Mouse (Mus musculus) stomach, postnatal 0 days (tissue): ENCODE measurements around the gene Nr2e3.

Source experiments
- CTCF ChIP-seq: IDR thresholded peaks from 2 replicates; pipeline ENCODE4 v1.5.1; 2016; ENCODE audit warnings: antibody characterized with exemption, low read depth, mild to moderate bottlenecking, moderate library complexity
- EP300 ChIP-seq: optimal IDR thresholded peaks from 2 replicates; pipeline ENCODE3; 2016; ENCODE audit warnings: antibody characterized with exemption

DNA sequence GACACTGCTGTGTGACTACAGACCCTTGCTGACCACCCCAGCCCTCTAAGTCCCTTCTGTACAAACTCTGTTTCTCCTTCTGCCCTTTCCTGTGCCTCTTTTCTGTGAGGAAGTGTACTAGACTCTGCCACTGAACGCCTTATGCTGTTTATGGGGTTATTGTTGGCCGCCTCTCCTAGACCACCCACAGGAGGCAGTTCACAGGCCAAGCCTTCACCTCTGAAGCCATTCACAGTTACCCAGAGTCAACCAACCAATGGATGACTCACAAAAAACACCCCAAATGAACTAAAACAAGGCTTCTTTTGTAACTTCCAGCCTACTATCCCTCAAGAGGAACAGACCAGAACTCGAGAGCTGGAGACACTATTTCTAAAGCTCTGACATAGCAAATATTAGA, 41.0 kb upstream of the Nr2e3 start:
- no peak for TF ChIP-seq CTCF
- no peak for TF ChIP-seq EP300
